Mouse (Mus musculus): ENCODE measurements around the gene Klhl28.

DNA sequence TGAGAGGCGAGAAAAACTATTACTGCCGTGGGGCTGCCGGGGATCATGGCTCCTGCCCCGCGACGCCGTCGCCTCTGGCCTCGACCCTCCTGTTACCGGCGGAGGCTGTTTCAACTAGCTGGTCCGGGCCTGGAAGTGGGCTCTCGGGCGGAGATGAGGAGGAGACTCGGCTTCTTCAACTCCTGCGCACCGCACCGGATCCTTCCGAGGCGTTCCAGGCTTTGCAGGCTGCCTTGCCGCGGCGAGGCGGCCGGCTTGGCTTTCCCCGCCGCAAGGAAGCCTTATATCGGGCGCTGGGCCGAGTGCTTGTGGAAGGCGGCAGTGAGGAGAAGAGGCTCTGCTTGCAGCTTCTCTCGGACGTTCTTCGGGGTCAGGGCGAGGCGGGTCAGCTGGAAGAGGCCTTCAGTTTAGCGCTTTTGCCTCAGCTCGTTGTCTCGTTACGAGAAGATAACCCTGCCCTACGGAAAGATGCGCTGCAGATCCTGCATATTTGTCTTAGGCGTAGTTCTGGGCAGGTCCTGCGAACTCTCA, 832 bp upstream of the Klhl28 start:
- no peak for TF ChIP-seq CTCF (IDR thresholded peaks at IDR 0.05; ENCODE audit: low read depth)
- no peak for TF ChIP-seq EP300 (optimal IDR thresholded peaks at IDR 0.05)

Measured in stomach, postnatal 0 days (tissue).